Mouse (Mus musculus): Measurements from ENCODE around the gene Ccdc91.

Gene Ccdc91

DNA sequence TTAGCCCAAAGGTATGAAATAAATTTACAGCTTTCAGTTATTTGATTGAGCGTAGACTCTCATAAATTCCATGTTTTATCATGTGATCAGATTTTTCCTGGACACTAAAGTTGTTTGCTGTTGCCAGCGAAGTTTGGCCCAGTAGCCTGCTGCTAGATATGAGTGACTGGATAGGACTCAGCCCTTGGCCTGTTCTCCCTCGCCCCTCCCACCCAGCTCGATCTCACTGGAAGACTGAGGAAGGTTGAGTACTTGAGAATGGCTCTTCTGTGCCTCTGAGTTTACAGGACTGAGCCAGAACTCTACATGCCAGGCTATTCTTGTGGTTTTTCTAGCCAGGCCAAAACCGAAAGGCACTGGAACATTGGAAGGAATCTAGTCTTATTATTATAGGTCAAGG lies 93.6 kb downstream of the Ccdc91 start:
- in situ Hi-C loops (cut with MboI, MseI): no loop called here

- in situ Hi-C loops (cut with MboI, MseI): no loop called here
These were observed 97.5 kb downstream of the Ccdc91 start for GRCm38 (mm10) chr6:147573137-147573536.

DNA sequence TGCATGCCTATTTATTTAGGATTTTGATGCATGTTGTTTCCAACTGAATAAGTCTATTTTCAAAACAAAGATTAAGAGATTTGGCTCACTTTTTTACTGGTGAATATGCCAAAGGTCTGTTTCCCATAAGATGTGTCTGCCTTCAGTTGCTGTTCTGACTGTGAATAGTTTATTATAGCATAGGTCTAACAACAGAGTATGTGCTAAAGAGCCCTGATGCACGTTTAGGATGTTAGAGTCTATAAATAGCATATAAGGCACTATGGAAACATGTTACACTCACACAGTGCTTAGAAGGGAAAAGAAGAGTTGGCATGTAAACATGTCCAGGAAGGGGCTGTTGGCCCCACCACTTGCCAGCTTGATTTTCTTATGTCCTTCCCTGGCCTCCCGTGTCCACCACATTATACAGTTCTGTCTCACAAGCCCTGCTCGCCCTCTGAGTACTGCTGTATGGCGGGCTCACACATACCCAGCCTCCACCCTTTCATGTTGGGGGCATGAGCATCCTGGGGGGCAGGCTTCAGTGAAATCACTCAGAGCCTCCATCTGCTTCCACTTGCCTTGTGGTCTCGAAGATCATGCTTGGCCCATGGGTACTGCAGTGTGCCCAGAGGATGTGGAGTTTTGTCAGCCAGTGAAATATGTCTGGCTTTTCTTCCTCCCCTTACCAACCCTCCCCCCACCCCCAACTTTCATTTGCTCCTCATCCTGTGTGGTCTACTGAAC lies 99.0 kb downstream of the Ccdc91 start:
- in situ Hi-C loops (cut with MboI, MseI): no loop called here

DNA sequence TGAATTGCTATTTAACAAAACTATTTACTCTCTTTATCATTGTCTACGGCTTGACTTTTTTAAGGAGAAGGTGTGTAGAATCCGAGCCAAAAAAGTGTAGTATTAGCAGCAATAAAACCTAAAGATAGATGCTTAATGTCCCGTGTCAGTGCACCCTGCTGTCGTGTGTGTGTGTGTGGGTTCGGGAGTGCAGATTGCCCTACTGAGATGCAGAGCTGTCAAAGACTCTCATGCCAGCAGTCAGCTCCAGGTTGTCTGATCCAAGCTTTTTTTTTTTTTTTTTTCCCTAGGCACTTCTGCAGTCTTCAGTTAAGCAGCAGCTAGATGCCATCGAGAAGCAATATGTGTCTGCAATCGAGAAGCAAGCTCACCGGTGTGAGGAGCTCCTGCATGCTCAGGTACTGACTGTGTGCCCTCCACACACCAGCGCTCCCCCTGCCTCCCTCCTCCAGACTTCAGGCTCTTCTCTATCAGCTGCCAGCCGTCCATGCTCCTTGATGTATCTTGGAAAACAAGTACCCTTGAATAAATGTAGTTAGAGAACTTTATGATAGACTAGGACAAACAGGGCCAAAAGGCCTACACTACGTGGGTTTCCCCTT lies 99.7 kb downstream of the Ccdc91 start:
- in situ Hi-C loops (cut with MboI, MseI): no loop called here

DNA sequence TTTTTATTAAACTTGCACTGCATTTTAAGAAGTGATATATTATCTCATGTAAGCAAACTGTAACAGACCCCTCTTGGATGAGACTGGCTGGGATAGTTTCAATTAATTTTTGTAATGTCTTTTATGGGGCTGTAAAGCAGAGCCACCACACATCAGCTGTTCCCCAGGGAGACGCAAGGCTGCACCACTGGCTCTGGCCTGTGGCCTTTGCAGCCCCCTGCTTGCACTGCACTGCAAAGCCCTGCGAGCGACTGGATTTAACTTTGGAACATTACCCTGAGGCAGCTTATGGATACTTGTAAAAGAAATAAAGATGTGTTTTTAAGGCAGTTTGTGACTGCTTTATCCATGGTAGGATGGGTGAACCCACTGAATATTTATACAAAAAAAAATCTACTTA lies 112.0 kb downstream of the Ccdc91 start:
- in situ Hi-C loops (cut with MboI, MseI): no loop called here

- in situ Hi-C loops (cut with MboI, MseI): no loop called here
These were observed 131.0 kb downstream of the Ccdc91 start for GRCm38 (mm10) chr6:147606666-147607065.

DNA sequence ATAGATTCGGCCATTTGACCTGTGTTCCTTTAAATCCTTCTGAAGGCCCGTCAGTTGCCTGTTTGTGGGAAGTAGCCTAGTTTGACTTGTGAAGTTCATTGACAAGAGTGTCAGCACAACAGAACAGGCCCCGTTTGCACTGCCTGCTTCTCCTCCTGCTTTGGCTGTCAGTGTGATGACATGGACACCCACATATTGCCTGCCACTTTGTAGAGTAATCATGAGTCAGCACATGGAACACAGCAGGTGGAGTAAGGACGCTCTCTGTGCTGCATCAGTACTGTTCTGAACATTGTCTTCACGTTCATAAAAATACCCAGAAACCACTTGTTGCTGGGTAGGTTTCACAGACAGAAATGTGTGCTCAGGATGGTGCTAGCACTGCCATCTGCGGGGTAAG lies 132.0 kb downstream of the Ccdc91 start:
- in situ Hi-C loops (cut with MboI, MseI): no loop called here

- in situ Hi-C loops (cut with MboI, MseI): no loop called here
These were observed 139.7 kb downstream of the Ccdc91 start for GRCm38 (mm10) chr6:147615306-147615705.

GRCm38 (mm10) chr6:147623142-147623541 lies 147.5 kb downstream of the Ccdc91 start:
- in situ Hi-C loops (cut with MboI, MseI): no loop called here

DNA sequence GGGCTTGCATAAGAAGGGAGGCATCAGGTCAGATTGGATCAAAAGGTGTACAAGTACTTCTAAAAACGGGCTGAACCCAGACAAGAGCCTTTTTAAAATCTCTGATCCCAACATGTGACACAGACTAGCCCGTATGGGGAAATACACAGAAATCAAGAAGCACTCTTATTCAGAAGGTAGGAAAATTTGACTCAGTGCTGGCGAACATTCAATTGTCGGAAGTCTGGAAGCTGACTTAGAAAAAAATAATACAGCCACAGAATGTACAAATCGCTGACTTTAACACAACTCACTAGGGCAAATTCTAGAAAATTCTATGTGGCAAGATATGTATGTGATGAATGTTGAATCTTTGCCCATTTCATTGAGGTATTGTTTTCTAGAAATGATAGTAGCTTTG lies 160.8 kb downstream of the Ccdc91 start:
- in situ Hi-C loops (cut with MboI, MseI): no loop called here

DNA sequence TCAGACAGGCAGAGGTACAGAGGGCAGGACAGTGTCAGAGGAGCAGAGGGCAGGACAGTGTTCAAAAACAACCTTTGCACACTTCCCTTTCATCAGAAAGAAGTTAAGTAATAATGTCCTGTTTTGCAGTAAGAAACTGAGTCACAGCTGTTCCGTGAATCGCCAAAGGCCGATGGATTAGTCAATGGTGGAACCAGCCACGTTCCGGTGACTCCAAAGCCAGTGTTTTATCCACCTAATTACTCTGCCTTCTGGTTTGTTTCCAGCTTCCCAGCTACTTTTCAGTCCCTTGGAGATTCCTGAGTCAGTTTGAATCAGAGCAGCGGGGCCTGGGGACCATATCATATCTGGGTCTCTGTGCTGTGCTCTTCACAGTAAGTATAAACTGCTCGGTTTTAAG lies 168.2 kb downstream of the Ccdc91 start:
- in situ Hi-C loops (cut with MboI, MseI): no loop called here

- in situ Hi-C loops (cut with MboI, MseI): no loop called here
These were observed 168.8 kb downstream of the Ccdc91 start for GRCm38 (mm10) chr6:147644391-147644790.

DNA sequence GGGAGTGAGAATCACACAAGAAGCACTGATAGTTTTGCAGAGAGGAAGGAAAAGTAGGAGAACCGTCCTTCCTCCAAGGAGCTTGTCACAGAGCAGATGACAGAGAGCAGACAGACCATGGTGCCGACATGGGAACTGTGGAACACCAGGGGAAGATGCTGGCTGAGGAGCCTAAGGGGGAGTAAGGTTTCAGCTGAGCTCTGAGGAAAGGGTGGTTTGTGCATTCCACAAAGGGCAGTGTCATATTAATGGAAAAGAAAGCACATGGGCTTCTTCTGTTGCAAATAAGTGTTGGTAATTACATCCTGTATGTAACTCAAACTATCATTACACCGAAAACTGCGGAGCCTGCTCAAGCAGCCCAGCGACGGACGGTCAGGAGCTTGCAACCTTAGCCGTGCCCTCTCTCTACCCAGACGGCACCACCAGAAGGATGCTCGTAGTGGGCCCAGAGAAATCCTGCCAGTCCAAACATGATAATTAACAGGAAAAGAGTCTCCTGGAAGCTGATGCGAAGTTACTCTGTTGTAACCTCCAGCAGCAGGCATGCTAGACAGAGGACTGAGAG lies 170.9 kb downstream of the Ccdc91 start:
- in situ Hi-C loops (cut with MboI, MseI): no loop called here

GRCm38 (mm10) chr6:147658025-147658424 lies 182.4 kb downstream of the Ccdc91 start:
- in situ Hi-C loops (cut with MboI, MseI): no loop called here

GRCm38 (mm10) chr6:147660718-147661117 lies 185.1 kb downstream of the Ccdc91 start:
- in situ Hi-C loops (cut with MboI, MseI): no loop called here

DNA sequence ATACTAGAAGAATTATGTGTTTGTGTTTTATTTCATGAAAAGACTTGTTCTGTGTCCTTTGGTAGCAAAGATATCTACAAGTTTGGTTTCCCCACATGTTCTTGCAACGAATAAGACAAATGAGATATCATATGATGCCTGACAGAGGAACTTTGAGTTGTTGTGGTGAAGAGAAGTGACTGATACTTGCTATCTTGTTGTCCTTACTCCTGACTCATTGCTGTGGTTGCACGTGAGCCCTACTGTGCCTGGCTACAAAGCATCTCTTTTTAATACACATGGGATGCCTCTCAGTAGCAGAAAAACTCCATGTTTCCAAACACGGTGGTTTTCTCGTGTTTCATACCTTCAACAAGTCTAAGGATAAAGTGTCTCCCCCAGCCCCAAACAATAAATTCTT lies 186.2 kb downstream of the Ccdc91 start:
- in situ Hi-C loops (cut with MboI, MseI): no loop called here

DNA sequence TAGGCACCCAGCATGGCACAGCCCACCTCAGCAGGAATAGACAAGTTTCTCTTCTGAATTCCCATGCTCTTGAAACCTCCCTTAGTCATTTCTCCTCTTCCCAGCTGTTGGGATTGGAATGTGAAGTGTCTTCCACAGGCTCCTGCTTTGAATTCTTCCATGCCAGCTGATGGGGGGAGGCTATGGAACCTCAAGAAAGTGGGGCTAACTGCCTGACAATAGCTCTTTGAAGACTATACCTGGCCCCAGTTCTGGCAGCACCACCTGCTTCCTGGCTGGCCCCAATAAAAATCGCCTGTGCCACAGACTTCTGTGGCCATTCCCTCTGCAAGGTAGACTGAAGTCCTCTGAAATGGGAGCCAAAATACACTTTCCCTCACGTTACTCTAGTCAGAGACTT lies 187.0 kb downstream of the Ccdc91 start:
- in situ Hi-C loops (cut with MboI, MseI): no loop called here

DNA sequence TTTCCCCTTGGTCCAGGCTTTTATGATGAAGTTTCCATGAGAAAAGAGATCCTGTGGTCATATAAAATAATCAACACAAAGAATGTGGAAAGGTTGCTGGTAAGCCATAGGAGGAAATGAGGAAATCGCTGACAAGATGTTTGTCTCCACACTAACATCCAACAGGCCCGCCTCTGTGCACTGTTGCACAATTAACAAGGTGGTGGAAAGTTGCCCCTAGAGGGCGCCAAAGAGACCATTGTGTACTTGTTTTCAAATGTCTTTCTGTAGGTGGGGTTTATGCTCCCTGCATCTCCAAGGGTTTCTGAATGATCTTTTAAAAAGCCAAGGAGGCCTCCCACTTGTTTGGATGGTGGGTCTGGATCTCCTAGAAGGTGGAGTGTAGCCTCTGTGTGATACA lies 188.7 kb downstream of the Ccdc91 start:
- in situ Hi-C loops (cut with MboI, MseI): no loop called here

- in situ Hi-C loops (cut with MboI, MseI): no loop called here
These were observed 195.7 kb downstream of the Ccdc91 start for GRCm38 (mm10) chr6:147671366-147671765.

- in situ Hi-C loops (cut with MboI, MseI): no loop called here
These were observed 196.9 kb downstream of the Ccdc91 start for GRCm38 (mm10) chr6:147672481-147672880.

GRCm38 (mm10) chr6:147675022-147675733 lies 199.6 kb downstream of the Ccdc91 start:
- in situ Hi-C loops (cut with MboI, MseI): no loop called here

- in situ Hi-C loops (cut with MboI, MseI): no loop called here
These were observed 200.6 kb downstream of the Ccdc91 start for GRCm38 (mm10) chr6:147676214-147676613.

All from T-helper 2 cell (primary cell).